8 mouse cellular contexts compared by ENCODE assay signal in genomic region chr2:127182598-127183381, GRCm38 (mm10). TPM values are rescaled to one million over a fixed set of nuclear protein-coding genes. Genes with fewer than 3 reads are reported as not detected.
DNase-seq lines count a peak whose midpoint lies in the region; ATAC-seq and TF ChIP-seq lines count a peak whose summit lies in the region.

No protein-coding gene starts in this region.

- 0 out of 2 replicates have a peak, but pooled peaks have one; percentile 9 for TF ChIP-seq POLR2A in liver, adult 2 months (IDR thresholded peaks at IDR 0.05; ENCODE audit: extremely low read depth, insufficient read depth, low read length)

- H3K4me3 ChIP-seq in heart, embryonic 13.5 days: peak overlapping the region; percentile 72
- H3K4me3 ChIP-seq in kidney, postnatal 0 days (replicated peaks; ENCODE audit: low read depth, low read length): peak overlapping the region; percentile 48
- H3K4me3 ChIP-seq in liver, adult 2 months (ENCODE audit: insufficient read depth, low read depth, low read length): peak overlapping the region; percentile 74

- peaks cover 18% of the 10 kb centered on the region for H3K27me3 ChIP-seq in heart, embryonic 13.5 days (replicated peaks)
- H3K27me3 ChIP-seq in kidney, postnatal 0 days (ENCODE audit: insufficient read depth, low read length): no peaks in the 10 kb centered on the region
- H3K27me3 ChIP-seq in liver, adult 2 months (ENCODE audit: control insufficient read depth, insufficient read depth, low read length): no peaks in the 10 kb centered on the region; the same call in 1 of the 2 replicates

- no peaks in the 10 kb centered on the region for H3K79me2 ChIP-seq in liver, adult 2 months (ENCODE audit: control insufficient read depth, insufficient read depth, low read length)

- peak overlapping the region; percentile 91 for H3K9ac ChIP-seq in heart, embryonic 13.5 days
- H3K9ac ChIP-seq in kidney, postnatal 0 days (ENCODE audit: low read depth, low read length): peak overlapping the region; percentile 83
- H3K9ac ChIP-seq in liver, adult 2 months (ENCODE audit: low read depth, low read length): peak overlapping the region; percentile 67

- WGBS in heart, embryonic 13.5 days: 3% methylated on average over 17 of the region's 17 CpGs
- 1% methylated on average over 17 of the region's 17 CpGs for WGBS in kidney, postnatal 0 days
- 3% methylated on average over 17 of the region's 17 CpGs for WGBS in liver, adult 2 months

- TF ChIP-seq CTCF in kidney, postnatal 0 days (IDR thresholded peaks at IDR 0.05; ENCODE audit: low read depth): no peak
- TF ChIP-seq CTCF in liver, adult 2 months (IDR thresholded peaks at IDR 0.05; ENCODE audit: low read depth, low read length): no peak

- no peaks in the 10 kb centered on the region for H3K9me3 ChIP-seq in heart, embryonic 13.5 days
- no peaks in the 10 kb centered on the region for H3K9me3 ChIP-seq in kidney, postnatal 0 days (replicated peaks; ENCODE audit: low read length)

- peak; percentile 80 for DNase-seq in c-Kit-positive CD71-negative TER-119-negative erythroid progenitor cells, embryonic 14.5 days (ENCODE audit: low read depth)
- peak; percentile 70 for DNase-seq in fibroblast of lung, adult 2 months (ENCODE audit: low read depth)
- peak; percentile 96 for DNase-seq in kidney, postnatal 0 days (ENCODE audit: low spot score)
- DNase-seq in liver, adult 2 months (ENCODE audit: extremely low read depth, low read depth, low spot score): peak; percentile 94
- peak; percentile 72 to 80 for DNase-seq in spleen, postnatal 4 days (ENCODE audit: low spot score in 2 of 2)

- peak; percentile 100 for ATAC-seq in CD4-positive, CD25-positive, alpha-beta regulatory T cell, adult 4 months
- ATAC-seq in heart, embryonic 13.5 days (ENCODE audit: extremely low read depth, insufficient number of reproducible peaks, low FRiP score, low TSS enrichment): peak; percentile 90
- peak; percentile 100 for ATAC-seq in kidney, postnatal 0 days (replicated peaks; ENCODE audit: low FRiP score, low read depth)
- peak; percentile 100 for ATAC-seq in monocyte, adult 5-6 weeks (replicated peaks; ENCODE audit: insufficient number of reproducible peaks, low FRiP score, low TSS enrichment, poor library complexity, severe bottlenecking)

- H3K27ac ChIP-seq in heart, embryonic 13.5 days (replicated peaks): peak overlapping the region; percentile 89
- H3K27ac ChIP-seq in kidney, postnatal 0 days: peak overlapping the region; percentile 89
- H3K27ac ChIP-seq in liver, adult 2 months (replicated peaks; ENCODE audit: insufficient read depth, low read depth, low read length): peak overlapping the region; percentile 67

- H3K4me1 ChIP-seq in heart, embryonic 13.5 days: peaks cover 8% of the 10 kb centered on the region; the same call in 1 of the 2 replicates
- no peaks in the 10 kb centered on the region for H3K4me1 ChIP-seq in kidney, postnatal 0 days (replicated peaks; ENCODE audit: insufficient read depth, low read length)
- no peaks in the 10 kb centered on the region for H3K4me1 ChIP-seq in liver, adult 2 months (ENCODE audit: control insufficient read depth, insufficient read depth, low read length)

- peak overlapping the region; percentile 85 for H3K4me2 ChIP-seq in heart, embryonic 13.5 days
- peak overlapping the region; percentile 80 for H3K4me2 ChIP-seq in kidney, postnatal 0 days (ENCODE audit: low read length)

- H3K36me3 ChIP-seq in heart, embryonic 13.5 days: no peaks in the 10 kb centered on the region
- H3K36me3 ChIP-seq in kidney, postnatal 0 days (ENCODE audit: insufficient read depth, low read length): no peaks in the 10 kb centered on the region
- H3K36me3 ChIP-seq in liver, adult 2 months (ENCODE audit: control insufficient read depth, insufficient read depth, low read length): no peaks in the 10 kb centered on the region

RNA-seq across cellular contexts. Expression of gene 1810024B03Rik, which starts 25.3 kb away (rescaled TPM):
- polyA plus RNA-seq in CD4-positive, CD25-positive, alpha-beta regulatory T cell, adult 4 months (2017; shearing (Covaris generic)): 1 to 10 TPM; 1.0 to 1.1 TPM
- 1.1 and 1.4 TPM in 2 replicates for polyA plus RNA-seq in heart, embryonic 13.5 days (2015; fragmentation: Nextera tagmentation; extraction: Ambion mirVana)
- polyA plus RNA-seq in kidney, postnatal 0 days (2015; fragmentation: Nextera tagmentation; extraction: Ambion mirVana): 2.9 and 3.6 TPM in 2 replicates
- total RNA-seq in liver, adult 2 months (2014; rRNA removed): 0.74 and 1.2 TPM in 2 replicates
- polyA plus RNA-seq in liver, adult 2 months (2012; rRNA removed): 0.82 and 1.0 TPM in 2 replicates
- total RNA-seq in monocyte, adult 5-6 weeks (2017): 1.1 to 3.4 TPM (median 2.5 TPM) in 3 replicates

RNA-seq across cellular contexts. Expression of gene Snrnp200, which starts 25.4 kb away (rescaled TPM):
- 10 to 100 TPM; 42.5 to 79.4 TPM for polyA plus RNA-seq in CD4-positive, CD25-positive, alpha-beta regulatory T cell, adult 4 months (2017; shearing (Covaris generic))
- 35.2 and 38.0 TPM in 2 replicates for polyA plus RNA-seq in heart, embryonic 13.5 days (2015; fragmentation: Nextera tagmentation; extraction: Ambion mirVana)
- polyA plus RNA-seq in kidney, postnatal 0 days (2015; fragmentation: Nextera tagmentation; extraction: Ambion mirVana): 37.0 TPM in 2 replicates
- total RNA-seq in liver, adult 2 months (2014; rRNA removed): 52.3 and 60.0 TPM in 2 replicates
- polyA plus RNA-seq in liver, adult 2 months (2012; rRNA removed): 20.5 and 28.0 TPM in 2 replicates
- total RNA-seq in monocyte, adult 5-6 weeks (2017): 146 to 205 TPM (median 156 TPM) in 3 replicates

RNA-seq across cellular contexts. Expression of gene Itpripl1, which starts 39.5 kb away (rescaled TPM):
- polyA plus RNA-seq in CD4-positive, CD25-positive, alpha-beta regulatory T cell, adult 4 months (2017; shearing (Covaris generic)): 10 to 100 TPM; 61.1 to 65.8 TPM
- polyA plus RNA-seq in heart, embryonic 13.5 days (2015; fragmentation: Nextera tagmentation; extraction: Ambion mirVana): 11.6 and 12.4 TPM in 2 replicates
- 26.3 and 29.0 TPM in 2 replicates for polyA plus RNA-seq in kidney, postnatal 0 days (2015; fragmentation: Nextera tagmentation; extraction: Ambion mirVana)
- 4.8 and 5.3 TPM in 2 replicates for total RNA-seq in liver, adult 2 months (2014; rRNA removed)
- polyA plus RNA-seq in liver, adult 2 months (2012; rRNA removed): 4.7 and 6.1 TPM in 2 replicates
- total RNA-seq in monocyte, adult 5-6 weeks (2017): 10.8 to 22.5 TPM (median 14.0 TPM) in 3 replicates

RNA-seq across cellular contexts. Expression of gene Ncaph, which starts 49.0 kb away (rescaled TPM):
- 10 to 100 TPM in 1 of 2 experiments, 1 to 10 TPM in 1; 5.9 to 15.6 TPM for polyA plus RNA-seq in CD4-positive, CD25-positive, alpha-beta regulatory T cell, adult 4 months (2017; shearing (Covaris generic))
- 51.2 and 53.3 TPM in 2 replicates for polyA plus RNA-seq in heart, embryonic 13.5 days (2015; fragmentation: Nextera tagmentation; extraction: Ambion mirVana)
- 36.7 and 41.9 TPM in 2 replicates for polyA plus RNA-seq in kidney, postnatal 0 days (2015; fragmentation: Nextera tagmentation; extraction: Ambion mirVana)
- 0.65 and 2.3 TPM in 2 replicates for total RNA-seq in liver, adult 2 months (2014; rRNA removed)
- 0.14 and 0.24 TPM in 2 replicates for polyA plus RNA-seq in liver, adult 2 months (2012; rRNA removed)
- 3.0 to 8.1 TPM (median 4.6 TPM) in 3 replicates for total RNA-seq in monocyte, adult 5-6 weeks (2017)

Comparison
In these comparisons a context has a peak if more than half of its experiments do, and no peak if none do; other contexts are left out.
1. Peak in every context shown above with its lines: DNase-seq, ATAC-seq, H3K4me3 ChIP-seq and H3K27ac ChIP-seq.